In genomic region chr8:122433269-122433905, GRCm38 (mm10) we compare ENCODE assay signal across 9 mouse cellular contexts. TPM values are rescaled to one million over a fixed set of nuclear protein-coding genes. Genes with fewer than 3 reads are reported as not detected.
A peak's percentile ranks its signal among the peaks of the same experiment; 100 is the strongest.
DNase-seq lines count a peak whose midpoint lies in the region; ATAC-seq and TF ChIP-seq lines count a peak whose summit lies in the region.
"Had no signal": no experiment of that assay in that cellular context is flagged by ENCODE, and none has a peak within 500 bp of the region (broad histone marks: within the 10 kb centered on the region; RNA-seq: fewer than 3 reads in every experiment).

No protein-coding gene starts in this region.

- H3K27me3 ChIP-seq in limb, embryonic 14.5 days (ENCODE audit: control insufficient read depth, insufficient read depth, low read length): no peaks in the 10 kb centered on the region

- DNase-seq in lung, adult 2 months: no peak
- no peak for DNase-seq in lung, postnatal 4 days
- DNase-seq in limb, embryonic 14.5 days (ENCODE audit: low spot score): no peak
- peak; percentile 35 for DNase-seq in retina, postnatal 1 day
- no peak for DNase-seq in adipocyte (ENCODE audit: low spot score)
- DNase-seq in yolk sac, embryonic 10.5 days (ENCODE audit: low spot score): no peak

- peak; percentile 38 for ATAC-seq in limb, embryonic 14.5 days (ENCODE audit: low FRiP score, low read depth)
- no peak for ATAC-seq in erythroid progenitor cell, adult 5-6 weeks (replicated peaks; ENCODE audit: low FRiP score, poor library complexity, severe bottlenecking)

- no peak for TF ChIP-seq POLR2A in lung, adult 2 months (IDR thresholded peaks at IDR 0.05; ENCODE audit: borderline replicate concordance, extremely low read depth, low read depth, low read length)
- no peak for TF ChIP-seq POLR2A in embryonic fibroblast, embryonic 13.5 days (IDR thresholded peaks at IDR 0.05; ENCODE audit: low read depth, low read length)
- TF ChIP-seq POLR2A in limb, embryonic 14.5 days (IDR thresholded peaks at IDR 0.05; ENCODE audit: borderline replicate concordance, extremely low read depth, insufficient read depth, insufficient read length): no peak

- peaks cover 9% of the 10 kb centered on the region for H3K4me1 ChIP-seq in lung, adult 2 months (ENCODE audit: control insufficient read depth, insufficient read depth, low read length)
- no peaks in the 10 kb centered on the region for H3K4me1 ChIP-seq in embryonic fibroblast, embryonic 13.5 days (ENCODE audit: control insufficient read depth, insufficient read depth, low read length)
- peaks cover 14% of the 10 kb centered on the region for H3K4me1 ChIP-seq in limb, embryonic 14.5 days (ENCODE audit: control insufficient read depth, insufficient read depth, low read length)

- H3K4me3 ChIP-seq in lung, adult 2 months (replicated peaks; ENCODE audit: extremely low read depth, low read depth, low read length): peak overlapping the region; percentile 92
- no peak overlapping the region for H3K4me3 ChIP-seq in embryonic fibroblast, embryonic 13.5 days (ENCODE audit: insufficient read depth, low read length)
- H3K4me3 ChIP-seq in limb, embryonic 14.5 days (replicated peaks; ENCODE audit: low read length): 0 out of 2 replicates have a peak overlapping the region, but pooled peaks have one; percentile 57

- WGBS in lung, adult 2 months: 60% methylated on average over 11 of the region's 11 CpGs
- WGBS in limb, embryonic 14.5 days: 69% methylated on average over 11 of the region's 11 CpGs

- H3K9me3 ChIP-seq in limb, embryonic 14.5 days (ENCODE audit: control insufficient read depth, low read length): no peaks in the 10 kb centered on the region

- H3K4me2 ChIP-seq in limb, embryonic 14.5 days (replicated peaks; ENCODE audit: low read depth, low read length, severe bottlenecking): peak overlapping the region; percentile 94; the same call in 1 of the 2 replicates

- no peak overlapping the region for H3K27ac ChIP-seq in embryonic fibroblast, embryonic 13.5 days (ENCODE audit: insufficient read depth, low read length)
- H3K27ac ChIP-seq in limb, embryonic 14.5 days (replicated peaks; ENCODE audit: low read depth, low read length): 0 out of 2 replicates have a peak overlapping the region, but pooled peaks have one; percentile 38

- TF ChIP-seq CTCF in lung, adult 2 months (IDR thresholded peaks at IDR 0.05; ENCODE audit: insufficient read depth, low read length): peak; percentile 34; the same call in 1 of the 2 replicates
- peak; percentile 12; the same call in 1 of the 2 replicates for TF ChIP-seq CTCF in embryonic fibroblast, embryonic 13.5 days (IDR thresholded peaks at IDR 0.05; ENCODE audit: borderline replicate concordance, insufficient read depth, low read length)

- H3K9ac ChIP-seq in limb, embryonic 14.5 days (ENCODE audit: low read depth, low read length, severe bottlenecking): no peak overlapping the region

- peaks cover 30% of the 10 kb centered on the region for H3K36me3 ChIP-seq in limb, embryonic 14.5 days (ENCODE audit: control insufficient read depth, insufficient read depth, low read length)

RNA-seq across cellular contexts. Expression of gene Cyba, which starts 0.7 kb away (rescaled TPM):
- 294 and 407 TPM in 2 replicates for polyA plus RNA-seq in lung, adult 2 months (2012; rRNA removed)
- polyA plus RNA-seq in embryonic fibroblast, embryonic 13.5 days (2011; ENCODE audit: insufficient read length, low read depth, missing spikeins): 133 and 158 TPM in 2 replicates
- polyA plus RNA-seq in limb, embryonic 14.5 days (2012; rRNA removed): 108 and 131 TPM in 2 replicates
- polyA plus RNA-seq in limb, embryonic 14.5 days (2014; fragmentation: Nextera tagmentation; extraction: Ambion mirVana): 183 and 188 TPM in 2 replicates
- 73.9 and 89.3 TPM in 2 replicates for total RNA-seq in erythroid progenitor cell, adult 5-6 weeks (2015; ENCODE audit: low replicate concordance)
- total RNA-seq in erythroid progenitor cell, adult 5-6 weeks (2017; ENCODE audit: low replicate concordance): 35.7 TPM in 2 replicates

RNA-seq across cellular contexts. Expression of gene Mvd, which starts 9.8 kb away (rescaled TPM):
- polyA plus RNA-seq in lung, adult 2 months (2012; rRNA removed): 27.4 and 31.9 TPM in 2 replicates
- polyA plus RNA-seq in embryonic fibroblast, embryonic 13.5 days (2011; ENCODE audit: insufficient read length, low read depth, missing spikeins): 18.1 and 22.0 TPM in 2 replicates
- polyA plus RNA-seq in limb, embryonic 14.5 days (2012; rRNA removed): 42.3 and 50.1 TPM in 2 replicates
- 30.9 and 38.2 TPM in 2 replicates for polyA plus RNA-seq in limb, embryonic 14.5 days (2014; fragmentation: Nextera tagmentation; extraction: Ambion mirVana)
- not detected in 2 replicates for total RNA-seq in erythroid progenitor cell, adult 5-6 weeks (2015; ENCODE audit: low replicate concordance)
- 1.8 and 2.1 TPM in 2 replicates for total RNA-seq in erythroid progenitor cell, adult 5-6 weeks (2017; ENCODE audit: low replicate concordance)

RNA-seq across cellular contexts. Expression of gene Il17c, which starts 11.6 kb away (rescaled TPM):
- polyA plus RNA-seq in lung, adult 2 months (2012; rRNA removed): 0.18 and 0.62 TPM in 2 replicates
- not detected in 2 replicates for polyA plus RNA-seq in embryonic fibroblast, embryonic 13.5 days (2011; ENCODE audit: insufficient read length, low read depth, missing spikeins)
- 0.49 and 0.92 TPM in 2 replicates for polyA plus RNA-seq in limb, embryonic 14.5 days (2012; rRNA removed)
- not detected in 2 replicates for polyA plus RNA-seq in limb, embryonic 14.5 days (2014; fragmentation: Nextera tagmentation; extraction: Ambion mirVana)
- not detected in 2 replicates for total RNA-seq in erythroid progenitor cell, adult 5-6 weeks (2015; ENCODE audit: low replicate concordance)
- total RNA-seq in erythroid progenitor cell, adult 5-6 weeks (2017; ENCODE audit: low replicate concordance): not detected in 2 replicates
- total RNA-seq: layer of hippocampus, postnatal 10 days had no signal

RNA-seq across cellular contexts. Expression of gene Snai3, which starts 27.1 kb away (rescaled TPM):
- 1.4 and 1.5 TPM in 2 replicates for polyA plus RNA-seq in lung, adult 2 months (2012; rRNA removed)
- not detected in 2 replicates for polyA plus RNA-seq in embryonic fibroblast, embryonic 13.5 days (2011; ENCODE audit: insufficient read length, low read depth, missing spikeins)
- polyA plus RNA-seq in limb, embryonic 14.5 days (2012; rRNA removed): 2.1 and 2.5 TPM in 2 replicates
- 1.2 and 2.1 TPM in 2 replicates for polyA plus RNA-seq in limb, embryonic 14.5 days (2014; fragmentation: Nextera tagmentation; extraction: Ambion mirVana)
- not detected in 2 replicates for total RNA-seq in erythroid progenitor cell, adult 5-6 weeks (2015; ENCODE audit: low replicate concordance)
- not detected in 2 replicates for total RNA-seq in erythroid progenitor cell, adult 5-6 weeks (2017; ENCODE audit: low replicate concordance)
- total RNA-seq: layer of hippocampus, postnatal 10 days had no signal

RNA-seq across cellular contexts. Expression of gene Rnf166, which starts 42.5 kb away (rescaled TPM):
- 83.8 and 93.2 TPM in 2 replicates for polyA plus RNA-seq in lung, adult 2 months (2012; rRNA removed)
- 38.9 and 39.0 TPM in 2 replicates for polyA plus RNA-seq in embryonic fibroblast, embryonic 13.5 days (2011; ENCODE audit: insufficient read length, low read depth, missing spikeins)
- polyA plus RNA-seq in limb, embryonic 14.5 days (2012; rRNA removed): 80.1 and 103 TPM in 2 replicates
- 47.0 and 49.5 TPM in 2 replicates for polyA plus RNA-seq in limb, embryonic 14.5 days (2014; fragmentation: Nextera tagmentation; extraction: Ambion mirVana)
- total RNA-seq in erythroid progenitor cell, adult 5-6 weeks (2015; ENCODE audit: low replicate concordance): 15.5 and 20.9 TPM in 2 replicates
- 6.8 and 12.5 TPM in 2 replicates for total RNA-seq in erythroid progenitor cell, adult 5-6 weeks (2017; ENCODE audit: low replicate concordance)
